ENCODE assay signal across 13 mouse cellular contexts in genomic region chr14:73175814-73176213, GRCm38 (mm10). TPM values are rescaled to one million over a fixed set of nuclear protein-coding genes. Genes with fewer than 3 reads are reported as not detected.
DNase-seq lines count a peak whose midpoint lies in the region; ATAC-seq and TF ChIP-seq lines count a peak whose summit lies in the region.
"Had no signal": no experiment of that assay in that cellular context is flagged by ENCODE, and none has a peak within 500 bp of the region (broad histone marks: within the 10 kb centered on the region; RNA-seq: fewer than 3 reads in every experiment).

No protein-coding gene starts in this region.

- 68% methylated on average over 6 of the region's 6 CpGs for WGBS in heart, embryonic 13.5 days
- WGBS in liver, embryonic 12.5 days (ENCODE audit: insufficient replicate concordance) = 22% methylated on average over 6 of the region's 6 CpGs
- 90% methylated on average over 6 of the region's 6 CpGs for WGBS in cerebellum, adult 2 months

- H3K27ac ChIP-seq in heart, embryonic 13.5 days (replicated peaks) = peak overlapping the region; percentile 28; the same call in 1 of the 2 replicates
- no peak overlapping the region; the same call in 1 of the 2 replicates for H3K27ac ChIP-seq in liver, embryonic 12.5 days
- no peak overlapping the region for H3K27ac ChIP-seq in cerebellum, adult 2 months (ENCODE audit: insufficient read depth, low read length)
- H3K27ac ChIP-seq: lung, embryonic 15.5 days had no signal

- ATAC-seq in heart, embryonic 13.5 days (ENCODE audit: extremely low read depth, insufficient number of reproducible peaks, low FRiP score, low TSS enrichment) = no peak
- ATAC-seq in liver, embryonic 12.5 days = peak; percentile 42; the same call in 1 of the 2 replicates

- TF ChIP-seq POLR2A in cerebellum, adult 2 months (IDR thresholded peaks at IDR 0.05; ENCODE audit: borderline replicate concordance, insufficient read depth, low read length) = no peak

- H3K27me3 ChIP-seq in heart, embryonic 13.5 days (replicated peaks) = no peaks in the 10 kb centered on the region
- H3K27me3 ChIP-seq in liver, embryonic 12.5 days (replicated peaks) = no peaks in the 10 kb centered on the region
- no peaks in the 10 kb centered on the region for H3K27me3 ChIP-seq in cerebellum, adult 2 months (ENCODE audit: control insufficient read depth, insufficient read depth, low read length)
- H3K27me3 ChIP-seq: lung, embryonic 15.5 days had no signal

- intact Hi-C loops in heart, postnatal 14 days (cut with DNase I) = loop anchor here (5.0 kb wide), 1 partner anchor 61 kb away; the partner anchor contains the start of gene Lpar6

- H3K9me3 ChIP-seq in heart, embryonic 13.5 days = no peaks in the 10 kb centered on the region
- H3K9me3 ChIP-seq in liver, embryonic 12.5 days (replicated peaks) = no peaks in the 10 kb centered on the region
- H3K9me3 ChIP-seq: lung, embryonic 15.5 days had no signal

- no peak overlapping the region for H3K4me2 ChIP-seq in heart, embryonic 13.5 days
- no peak overlapping the region for H3K4me2 ChIP-seq in liver, embryonic 12.5 days
- H3K4me2 ChIP-seq: lung, embryonic 15.5 days had no signal

- H3K4me1 ChIP-seq in heart, embryonic 13.5 days = peaks cover 41% of the 10 kb centered on the region
- H3K4me1 ChIP-seq in liver, embryonic 12.5 days = peaks cover 48% of the 10 kb centered on the region
- H3K4me1 ChIP-seq in cerebellum, adult 2 months (ENCODE audit: control insufficient read depth, insufficient read depth, low read length) = peaks cover 21% of the 10 kb centered on the region

- no peak overlapping the region for H3K9ac ChIP-seq in heart, embryonic 13.5 days
- H3K9ac ChIP-seq in liver, embryonic 12.5 days = no peak overlapping the region
- H3K9ac ChIP-seq: lung, embryonic 15.5 days had no signal

- no peak overlapping the region for H3K4me3 ChIP-seq in heart, embryonic 13.5 days
- no peak overlapping the region for H3K4me3 ChIP-seq in liver, embryonic 12.5 days
- no peak overlapping the region for H3K4me3 ChIP-seq in cerebellum, adult 2 months (replicated peaks; ENCODE audit: insufficient read depth, low read depth, low read length)
- H3K4me3 ChIP-seq: erythroblast, embryonic 14.5 days; lung, embryonic 15.5 days had no signal

- DNase-seq in heart, postnatal 14 days = no peak
- DNase-seq in MEL-GATA-1-ER (ENCODE audit: extremely low read depth, low read depth) = peak; percentile 24
- peak; percentile 59 for DNase-seq in thymus, postnatal 0 days (ENCODE audit: low spot score)
- no peak for DNase-seq in cerebellum, adult 2 months
- no peak for DNase-seq in right cerebral cortex, postnatal 36 days (ENCODE audit: low spot score in 2 of 2)
- no peak for DNase-seq in frontal cortex, postnatal 10 days (ENCODE audit: low spot score in 2 of 2)
- DNase-seq: cerebellum, postnatal 10 days; heart, postnatal 4 days; kidney, adult 8-10 months had no signal

- peaks cover 82% of the 10 kb centered on the region for H3K36me3 ChIP-seq in heart, embryonic 13.5 days
- peaks cover 18% of the 10 kb centered on the region; the same call in 1 of the 2 replicates for H3K36me3 ChIP-seq in liver, embryonic 12.5 days

- TF ChIP-seq CTCF in cerebellum, adult 2 months (IDR thresholded peaks at IDR 0.05; ENCODE audit: borderline replicate concordance, insufficient read depth, low read depth, low read length) = no peak

RNA-seq across cellular contexts. Expression of gene Rcbtb2, which starts 53.0 kb away (rescaled TPM):
- 61.2 and 61.9 TPM in 2 replicates for polyA plus RNA-seq in heart, embryonic 13.5 days (2015; fragmentation: Nextera tagmentation; extraction: Ambion mirVana)
- 10 to 100 TPM; 29.3 to 29.4 TPM for total RNA-seq in heart, postnatal 14 days (2021)
- polyA plus RNA-seq in liver, embryonic 12.5 days (2016; fragmentation: Nextera tagmentation; extraction: Ambion mirVana) = 27.9 and 28.9 TPM in 2 replicates
- polyA plus RNA-seq in thymus, postnatal 0 days (2015; fragmentation: Nextera tagmentation; extraction: Ambion mirVana) = 281 and 293 TPM in 2 replicates
- 27.0 and 30.2 TPM in 2 replicates for polyA plus RNA-seq in cerebellum, adult 2 months (2012; rRNA removed)

Comparison
In these comparisons a context has a peak if more than half of its experiments do, and no peak if none do; other contexts are left out.
1. DNase-seq: peak in MEL-GATA-1-ER (single experiment) and thymus, postnatal 0 days (single experiment); none in heart, postnatal 14 days (0 of 2), cerebellum, adult 2 months (0 of 2), right cerebral cortex, postnatal 36 days (0 of 2) and frontal cortex, postnatal 10 days (0 of 2).